Mouse (Mus musculus): ENCODE data around the gene Tln2.

- TF ChIP-seq CTCF (IDR thresholded peaks at IDR 0.05; ENCODE audit: extremely low read depth, insufficient read depth, insufficient read length, insufficient replicate concordance) (no peak), POLR2A (IDR thresholded peaks at IDR 0.05; ENCODE audit: low read depth, low read length) (no peak)
Observed at GRCm38 (mm10) chr9:67247365-67247950, 312.0 kb downstream of the Tln2 start.

All from spleen, adult 2 months (tissue).